Mouse (Mus musculus) liver, embryonic 11.5 days (tissue): ENCODE measurements around the gene Olfr224. TPM values are rescaled to one million over a fixed set of nuclear protein-coding genes. Genes with fewer than 3 reads are reported as not detected.

Experiments
- ATAC-seq: fragments of 200-750 bp; cut with Nextera tagmentation; replicated peaks from 2 replicates; pipeline ENCODE4 v1.8.0; 2017; ENCODE audit warnings: moderate number of reproducible peaks, mild to moderate bottlenecking, moderate TSS enrichment, moderate library complexity; ENCODE audit not compliant: low FRiP score
- DNase-seq: peaks from one replicate; pipeline ENCODE4 v3.0.0-alpha.2; 2017; ENCODE audit warnings: low spot score
- H3K27ac ChIP-seq: fragments of 300-500 bp; sonication (generic); 2 replicates; pipeline ENCODE4 v1.5.1; 2014; ENCODE audit warnings: mild to moderate bottlenecking, low read depth, low read length, control low read depth
- H3K27me3 ChIP-seq: fragments of 300-500 bp; sonication (generic); replicated peaks from 2 replicates; pipeline ENCODE4 v1.6.1; 2014; ENCODE audit warnings: low read length, mixed read lengths; ENCODE audit not compliant: control insufficient read depth, insufficient read depth
- H3K36me3 ChIP-seq: fragments of 300-500 bp; sonication (generic); 2 replicates; pipeline ENCODE4 v1.6.1; 2014; ENCODE audit warnings: mild to moderate bottlenecking, low read length, moderate library complexity, mixed read lengths; ENCODE audit not compliant: control insufficient read depth, insufficient read depth
- H3K4me1 ChIP-seq: fragments of 300-500 bp; sonication (generic); replicated peaks from 2 replicates; pipeline ENCODE4 v1.6.1; 2014; ENCODE audit warnings: low read length, mixed read lengths; ENCODE audit not compliant: control insufficient read depth, insufficient read depth
- H3K4me2 ChIP-seq: fragments of 300-500 bp; sonication (generic); 2 replicates; pipeline ENCODE4 v1.6.1; 2014; ENCODE audit warnings: mild to moderate bottlenecking, control low read depth, moderate library complexity
- H3K4me3 ChIP-seq: fragments of 300-500 bp; sonication (generic); 2 replicates; pipeline ENCODE4 v1.5.1; 2014; ENCODE audit warnings: low read depth, low read length, control low read depth
- H3K9ac ChIP-seq: fragments of 300-500 bp; sonication (generic); 2 replicates; pipeline ENCODE4 v1.6.1; 2014; ENCODE audit warnings: low read depth, low read length, control low read depth
- H3K9me3 ChIP-seq: fragments of 300-500 bp; sonication (generic); 2 replicates; pipeline ENCODE4 v1.6.1; 2016; ENCODE audit warnings: low read length, inconsistent platforms, mixed read lengths; ENCODE audit not compliant: control insufficient read depth
- WGBS: fragments of 180-500 bp; shearing (Covaris S2); extraction: QIAGEN DNeasy Blood & Tissue Kit; methylation state at CpG from one replicate; pipeline ENCODE4 v1.1.7; 2014; 5-methylcytosine and 5-hydroxymethylcytosine counted together
- polyA plus RNA-seq: library from polyadenylated mRNA; unstranded; fragments of >200 nt; fragmentation: Nextera tagmentation; extraction: Ambion mirVana; gene quantifications from 2 replicates; pipeline ENCODE4 v1.2.1, GENCODE M21; 2014

The Olfr224 gene
- polyA plus RNA-seq, 1 experiment from 2014 or later, result not detected

DNA sequence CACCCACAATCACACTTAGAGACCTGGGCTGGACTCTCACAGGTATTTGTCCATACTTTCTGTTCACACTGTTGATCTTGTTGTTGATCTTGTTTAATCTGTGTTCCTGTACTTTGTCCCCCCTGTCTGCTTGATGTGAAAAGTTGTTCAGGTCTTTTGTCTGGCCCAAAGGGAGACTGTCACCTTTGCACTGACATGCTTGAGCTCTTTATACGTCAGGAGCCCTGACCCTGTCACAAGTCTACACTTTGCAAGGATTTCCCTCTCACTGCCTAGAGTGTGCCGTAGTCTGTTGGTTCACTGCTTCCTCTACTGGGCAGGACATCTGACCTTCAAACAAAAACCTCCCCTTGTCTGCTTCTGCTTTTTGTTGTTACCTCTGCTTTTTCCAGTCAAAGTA lies 34.3 kb upstream of the Olfr224 start:
- Histone ChIP-seq H3K4me2 (no peak overlapping the region), H3K36me3 (no peaks in the 10 kb centered on the region), H3K27ac (no peak overlapping the region), H3K4me1 (no peaks in the 10 kb centered on the region), H3K4me3 (no peak overlapping the region), H3K27me3 (no peaks in the 10 kb centered on the region), H3K9ac (no peak overlapping the region), H3K9me3 (no peaks in the 10 kb centered on the region)
- 47% methylated on average over 2 of the region's 2 CpGs for WGBS
- DNase-seq, result no peak
- ATAC-seq, result no peak

DNA sequence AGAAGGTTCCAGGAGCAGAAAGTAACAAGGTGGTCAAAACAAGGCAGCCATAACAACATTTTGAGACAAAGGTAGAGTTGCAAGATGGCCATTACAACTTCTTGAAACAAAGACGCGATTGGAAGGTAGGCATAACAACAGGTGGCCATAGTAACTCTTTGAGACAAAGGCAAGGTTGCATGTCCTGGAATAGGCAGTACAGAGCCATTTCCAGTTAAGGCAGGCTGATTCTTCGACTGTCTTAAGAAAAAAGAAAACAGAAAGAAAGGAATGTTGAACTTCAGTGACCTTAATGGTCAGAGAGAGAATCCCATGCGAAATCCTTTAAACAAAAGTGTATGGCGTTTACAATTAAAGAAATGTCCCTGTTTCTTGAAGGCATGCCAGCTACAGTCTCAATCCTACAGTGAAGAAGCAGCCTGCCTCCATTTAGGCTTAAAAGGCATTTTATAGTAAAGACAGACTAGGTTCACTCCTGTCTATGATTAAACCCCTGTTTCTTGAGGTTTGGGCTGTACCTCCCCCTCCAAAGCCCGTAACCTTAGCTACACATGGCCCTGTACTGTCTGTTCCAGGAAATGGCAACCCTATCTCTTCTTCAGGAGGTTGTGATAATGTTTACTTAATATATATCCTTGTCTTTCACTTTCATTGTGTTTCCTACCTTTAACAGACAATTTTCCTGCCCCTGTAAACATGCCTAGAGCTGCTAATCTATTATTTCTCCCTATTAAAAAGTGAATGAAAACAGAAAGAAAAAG lies 32.6 kb upstream of the Olfr224 start:
- Histone ChIP-seq H3K9ac (no peak overlapping the region), H3K27ac (no peak overlapping the region), H3K36me3 (no peaks in the 10 kb centered on the region), H3K4me1 (no peaks in the 10 kb centered on the region), H3K9me3 (no peaks in the 10 kb centered on the region), H3K4me2 (no peak overlapping the region), H3K27me3 (no peaks in the 10 kb centered on the region), H3K4me3 (no peak overlapping the region)
- 69% methylated on average over 6 of the region's 6 CpGs for WGBS
- no peak; the same call in 1 of the 2 replicates for ATAC-seq
- no peak for DNase-seq

DNA sequence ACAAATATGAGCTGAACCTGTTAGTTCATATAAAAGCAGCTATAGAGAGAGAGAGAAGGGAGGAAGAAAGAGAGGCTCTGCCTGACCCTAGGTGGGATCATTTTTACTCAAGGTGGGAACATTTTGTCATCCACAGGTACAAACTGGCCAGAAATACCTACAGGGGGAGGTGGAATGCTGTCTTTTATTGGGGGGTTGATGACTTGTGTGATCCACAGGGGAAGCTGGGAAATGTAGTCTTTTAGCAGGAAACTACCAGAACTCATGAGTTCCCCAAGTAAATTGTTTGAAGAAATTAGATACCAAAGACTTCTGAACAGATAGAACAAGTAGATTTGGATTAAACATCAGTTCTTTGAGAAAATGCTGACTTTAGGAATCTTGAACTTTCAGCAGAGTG lies 31.7 kb upstream of the Olfr224 start:
- Histone ChIP-seq H3K4me1 (no peaks in the 10 kb centered on the region), H3K27me3 (no peaks in the 10 kb centered on the region), H3K4me2 (no peak overlapping the region), H3K9ac (no peak overlapping the region), H3K9me3 (no peaks in the 10 kb centered on the region), H3K4me3 (no peak overlapping the region), H3K27ac (no peak overlapping the region), H3K36me3 (no peaks in the 10 kb centered on the region)
- ATAC-seq (no peak), DNase-seq (no peak)

DNA sequence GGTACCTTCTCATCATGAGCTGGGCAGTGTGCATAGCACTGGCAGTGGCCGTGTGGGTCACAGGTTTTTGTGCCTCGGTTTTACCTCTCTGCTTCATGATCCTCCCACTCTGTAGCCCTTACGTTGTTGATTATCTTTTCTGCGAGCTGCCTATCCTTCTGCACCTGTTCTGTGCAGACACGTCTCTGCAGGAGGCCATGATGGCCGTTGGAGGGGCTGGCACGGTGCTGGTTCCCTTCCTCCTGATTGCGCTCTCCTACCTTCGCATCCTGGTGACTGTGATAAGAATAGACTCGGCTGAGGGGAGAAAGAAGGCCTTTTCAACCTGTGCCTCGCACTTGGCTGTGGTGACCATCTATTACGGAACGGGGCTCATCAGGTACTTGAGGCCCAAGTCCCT lies 27.5 kb upstream of the Olfr224 start:
- H3K27ac ChIP-seq, result no peak overlapping the region
- H3K4me2 ChIP-seq, result no peak overlapping the region
- no peaks in the 10 kb centered on the region for H3K9me3 ChIP-seq
- no peaks in the 10 kb centered on the region for H3K36me3 ChIP-seq
- no peak for DNase-seq
- H3K4me3 ChIP-seq, result no peak overlapping the region
- no peaks in the 10 kb centered on the region for H3K4me1 ChIP-seq
- H3K9ac ChIP-seq, result no peak overlapping the region
- 73% methylated on average over 13 of the region's 13 CpGs for WGBS
- no peak for ATAC-seq
- no peaks in the 10 kb centered on the region for H3K27me3 ChIP-seq

DNA sequence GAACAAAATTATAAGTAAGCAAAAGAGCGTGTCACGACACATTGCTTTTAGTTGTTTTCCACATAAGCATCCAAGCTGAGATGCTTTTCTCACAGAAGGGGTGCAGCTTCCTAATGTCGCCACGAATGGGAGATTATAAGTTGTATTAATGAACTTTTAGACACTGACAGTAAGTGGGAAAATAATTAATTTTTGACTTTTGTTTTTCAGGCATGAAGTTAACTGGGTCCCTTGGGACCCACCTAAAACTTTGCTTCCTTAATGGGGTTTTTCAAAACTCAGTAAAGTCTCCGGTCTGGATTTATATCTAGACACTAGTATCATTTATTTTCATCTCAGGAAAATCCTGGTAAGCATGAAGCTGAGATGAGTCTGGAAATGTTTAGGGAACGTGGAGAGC lies 24.5 kb upstream of the Olfr224 start, which contains the start of gene Olfr324:
Gene Olfr324 (plus strand): TSS at position 301 of the 400 bp plus-strand sequence.
- no peak within 1 kb of the TSS for H3K27ac ChIP-seq
- WGBS, result 77% methylated on average over 6 of the region's 6 CpGs

DNA sequence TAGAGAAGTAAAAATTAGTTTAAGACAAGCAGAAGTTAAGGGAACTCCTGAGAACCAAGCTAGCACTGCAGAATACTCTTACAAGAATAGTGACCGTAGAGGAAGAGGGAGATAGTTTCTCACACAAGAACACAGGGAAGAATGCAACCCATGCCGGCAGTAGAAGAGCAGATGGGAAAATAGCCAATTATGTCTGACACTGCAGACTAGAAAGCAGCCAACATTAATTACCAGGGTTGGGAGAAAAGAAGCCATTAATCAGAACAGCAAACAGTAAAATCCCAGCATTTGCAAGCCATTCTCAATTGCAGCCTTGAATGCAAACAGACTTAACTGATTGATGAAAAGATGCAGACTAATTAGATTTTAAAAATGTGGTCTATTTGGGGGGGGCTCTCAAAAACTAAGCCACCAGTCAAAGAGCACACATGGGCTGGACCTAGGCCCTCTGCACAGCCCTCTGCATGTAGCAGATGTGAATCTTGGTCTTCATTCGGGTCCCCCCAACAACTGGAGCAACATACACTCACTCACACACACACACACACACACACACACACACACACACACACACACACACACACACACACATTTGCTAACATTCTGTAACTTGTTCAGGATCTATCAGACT lies 18.4 kb upstream of the Olfr224 start:
- Histone ChIP-seq H3K4me3 (no peak overlapping the region), H3K9me3 (no peaks in the 10 kb centered on the region), H3K9ac (no peak overlapping the region), H3K27ac (no peak overlapping the region), H3K27me3 (no peaks in the 10 kb centered on the region), H3K4me2 (no peak overlapping the region), H3K4me1 (no peaks in the 10 kb centered on the region), H3K36me3 (no peaks in the 10 kb centered on the region)
- DNase-seq, result no peak
- ATAC-seq, result no peak
- WGBS, result 79% methylated on average over 3 of the region's 3 CpGs

More for the DNA sequence above, 24.5 kb upstream of the Olfr224 start, which contains the start of gene Olfr324:
- H3K9me3 ChIP-seq, result no peaks in the 10 kb centered on the region
- no peaks in the 10 kb centered on the region for H3K27me3 ChIP-seq
- H3K4me2 ChIP-seq, result no peak within 1 kb of the TSS
- DNase-seq (no peak), ATAC-seq (no peak)
- H3K9ac ChIP-seq, result no peak within 1 kb of the TSS
- H3K4me3 ChIP-seq, result no peak within 1 kb of the TSS
- H3K36me3 ChIP-seq, result no peaks in the 10 kb centered on the region
- no peaks in the 10 kb centered on the region for H3K4me1 ChIP-seq

DNA sequence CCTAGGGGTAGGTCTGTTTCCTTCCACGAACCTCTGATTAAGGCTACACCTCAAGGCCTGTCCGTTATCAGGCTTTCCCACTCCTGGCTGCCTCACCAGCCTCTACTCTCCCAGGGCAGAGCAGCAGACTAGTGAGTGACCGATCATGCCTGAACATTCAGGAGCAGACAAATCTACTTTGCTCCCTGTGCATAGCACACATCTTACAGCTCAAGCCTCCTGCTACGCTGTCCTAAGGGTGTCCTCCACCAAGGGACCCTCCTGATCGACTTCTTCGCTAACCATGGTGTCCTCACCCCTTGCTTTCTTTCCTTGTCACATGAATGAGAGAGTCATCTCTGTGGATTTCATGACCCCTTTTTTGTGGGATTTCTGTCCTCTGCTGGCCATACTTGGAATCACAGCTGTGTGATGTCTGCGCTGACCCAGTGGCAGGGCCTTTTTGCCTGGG lies 17.6 kb upstream of the Olfr224 start:
- Histone ChIP-seq H3K4me3 (no peak overlapping the region), H3K27ac (peak overlapping the region; percentile 35), H3K9me3 (no peaks in the 10 kb centered on the region), H3K27me3 (no peaks in the 10 kb centered on the region), H3K36me3 (no peaks in the 10 kb centered on the region), H3K9ac (no peak overlapping the region), H3K4me2 (peak overlapping the region; percentile 13), H3K4me1 (no peaks in the 10 kb centered on the region)
- 43% methylated on average over 7 of the region's 7 CpGs for WGBS
- DNase-seq, result peak; percentile 51
- ATAC-seq, result peak; percentile 99

DNA sequence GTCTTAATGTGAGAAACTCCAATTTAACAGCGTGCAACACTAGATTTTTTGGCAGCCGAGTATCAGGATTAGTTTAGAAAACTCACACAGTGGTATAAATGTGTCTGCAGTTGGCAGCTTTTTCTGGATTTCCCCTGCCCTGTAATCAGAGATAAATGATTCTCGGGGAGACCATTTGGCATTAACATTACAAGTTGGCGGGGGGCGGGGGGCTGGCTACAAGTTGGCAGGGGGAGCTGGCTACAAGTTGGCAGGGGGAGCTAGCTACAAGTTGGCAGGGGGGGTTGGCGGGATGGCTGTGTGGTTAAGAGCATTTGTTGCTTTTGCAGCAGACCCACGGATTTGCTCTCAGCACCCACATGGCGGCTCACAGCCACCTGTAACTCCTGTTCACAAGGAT lies 8.3 kb upstream of the Olfr224 start:
- no peak overlapping the region for H3K27ac ChIP-seq
- H3K9me3 ChIP-seq, result no peaks in the 10 kb centered on the region
- no peaks in the 10 kb centered on the region for H3K4me1 ChIP-seq
- H3K27me3 ChIP-seq, result no peaks in the 10 kb centered on the region
- no peak overlapping the region for H3K9ac ChIP-seq
- DNase-seq (no peak), ATAC-seq (no peak)
- no peak overlapping the region for H3K4me2 ChIP-seq
- no peak overlapping the region for H3K4me3 ChIP-seq
- 68% methylated on average over 8 of the region's 8 CpGs for WGBS
- no peaks in the 10 kb centered on the region for H3K36me3 ChIP-seq

DNA sequence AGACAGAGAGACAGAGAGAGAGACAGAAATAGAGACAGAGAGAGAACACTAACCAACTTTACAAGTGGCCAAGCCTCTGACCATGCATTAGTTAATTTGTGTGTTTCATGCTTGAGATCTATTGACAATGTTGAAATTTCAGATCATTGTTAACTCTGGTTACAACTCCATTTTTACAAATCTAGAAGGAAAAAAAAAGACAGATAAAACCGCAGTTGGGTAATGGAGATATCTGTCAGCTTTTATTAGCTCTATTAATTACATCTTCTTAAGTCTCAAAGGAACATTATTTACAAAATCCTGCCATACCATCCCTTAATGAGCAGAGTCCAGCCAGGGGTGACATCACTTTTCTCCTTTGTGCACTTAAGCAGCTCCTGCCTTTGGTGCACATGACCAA lies 7.1 kb upstream of the Olfr224 start, which contains the start of gene Olfr325:
Gene Olfr325 (plus strand): TSS at position 301 of the 400 bp plus-strand sequence.
- no peak for DNase-seq
- H3K27me3 ChIP-seq, result no peaks in the 10 kb centered on the region
- no peak within 1 kb of the TSS for H3K9ac ChIP-seq
- H3K4me2 ChIP-seq, result no peak within 1 kb of the TSS
- no peak within 1 kb of the TSS for H3K4me3 ChIP-seq
- H3K4me1 ChIP-seq, result no peaks in the 10 kb centered on the region
- 64% methylated on average over 1 of the region's 1 CpGs for WGBS
- H3K36me3 ChIP-seq, result no peaks in the 10 kb centered on the region
- H3K9me3 ChIP-seq, result no peaks in the 10 kb centered on the region
- ATAC-seq, result no peak
- H3K27ac ChIP-seq, result no peak within 1 kb of the TSS
